Mouse (Mus musculus) midbrain, embryonic 10.5 days (tissue): ENCODE measurements around the gene Magi2. TPM values are rescaled to one million over a fixed set of nuclear protein-coding genes. Genes with fewer than 3 reads are reported as not detected.

Source experiments
- DNase-seq: peaks from one replicate; pipeline ENCODE4 v3.0.0-alpha.2; 2017; ENCODE audit warnings: low spot score
- H3K27ac ChIP-seq: fragments of 300-500 bp; sonication (generic); replicated peaks from 2 replicates; pipeline ENCODE4 v1.5.1; 2016; ENCODE audit warnings: mild to moderate bottlenecking
- H3K27me3 ChIP-seq: fragments of 300-500 bp; sonication (generic); 2 replicates; pipeline ENCODE4 v1.6.1; 2016; ENCODE audit warnings: low read depth, mild to moderate bottlenecking; ENCODE audit not compliant: poor library complexity, severe bottlenecking
- H3K36me3 ChIP-seq: fragments of 300-500 bp; sonication (generic); 2 replicates; pipeline ENCODE4 v1.6.1; 2016; ENCODE audit warnings: mild to moderate bottlenecking, moderate library complexity
- H3K4me1 ChIP-seq: fragments of 300-500 bp; sonication (generic); 2 replicates; pipeline ENCODE4 v1.6.1; 2016
- H3K4me3 ChIP-seq: fragments of 300-500 bp; sonication (generic); 2 replicates; pipeline ENCODE4 v1.5.1; 2016; ENCODE audit warnings: mild to moderate bottlenecking, moderate library complexity
- H3K9me3 ChIP-seq: fragments of 300-500 bp; sonication (generic); replicated peaks from 2 replicates; pipeline ENCODE4 v1.6.1; 2016; ENCODE audit warnings: mild to moderate bottlenecking
- WGBS: fragments of 180-500 bp; shearing (Covaris S2); methylation state at CpG from one replicate; pipeline ENCODE4 v1.1.7; 2016; 5-methylcytosine and 5-hydroxymethylcytosine counted together
- polyA plus RNA-seq: library from polyadenylated mRNA; unstranded; fragments of >200 nt; fragmentation: Nextera tagmentation; extraction: Ambion mirVana; gene quantifications from 2 replicates; pipeline ENCODE4 v1.2.1, GENCODE M21; 2016

Gene Magi2
- polyA plus RNA-seq, 1 experiment from 2014 or later = 3.8 TPM

GRCm38 (mm10) chr5:20537369-20538022, 1310.7 kb downstream of the Magi2 start:
- Histone ChIP-seq H3K27ac (no peak overlapping the region), H3K9me3 (no peaks in the 10 kb centered on the region), H3K27me3 (no peaks in the 10 kb centered on the region), H3K36me3 (no peaks in the 10 kb centered on the region), H3K4me1 (peaks cover 12% of the 10 kb centered on the region), H3K4me3 (no peak overlapping the region)
- WGBS = 73% methylated on average over 8 of the region's 8 CpGs
- DNase-seq = no peak

- 60% methylated on average over 5 of the region's 5 CpGs for WGBS
- Histone ChIP-seq H3K4me1 (peaks cover 10% of the 10 kb centered on the region), H3K27ac (no peak overlapping the region), H3K27me3 (no peaks in the 10 kb centered on the region), H3K36me3 (no peaks in the 10 kb centered on the region), H3K9me3 (no peaks in the 10 kb centered on the region), H3K4me3 (no peak overlapping the region)
- no peak for DNase-seq
Observed at GRCm38 (mm10) chr5:20544374-20544773, 1317.5 kb downstream of the Magi2 start.

DNA sequence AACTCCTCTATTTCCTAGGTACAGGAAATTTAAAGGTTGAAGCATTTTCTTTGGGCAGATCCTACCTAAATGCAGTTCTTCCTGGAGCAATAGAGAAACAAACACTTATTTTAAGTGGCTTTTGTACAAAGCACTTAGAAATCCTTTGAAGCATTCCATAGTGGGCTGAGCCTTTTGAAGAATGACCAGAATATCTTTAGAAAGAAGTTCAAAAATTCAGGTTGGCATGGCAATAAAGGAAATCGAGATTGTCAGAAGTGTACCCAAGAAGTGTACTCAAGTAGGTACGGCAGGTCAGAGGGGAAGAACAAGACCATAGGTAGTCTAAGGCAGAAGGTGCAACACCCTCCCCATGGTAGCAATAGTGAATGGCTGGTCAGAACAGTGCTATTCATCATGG, 1332.5 kb downstream of the Magi2 start:
- Histone ChIP-seq H3K4me1 (0 out of 2 replicates have a peak, but pooled peaks cover 5% of the 10 kb centered on the region), H3K9me3 (no peaks in the 10 kb centered on the region), H3K27me3 (no peaks in the 10 kb centered on the region), H3K36me3 (no peaks in the 10 kb centered on the region), H3K4me3 (no peak overlapping the region), H3K27ac (no peak overlapping the region)
- 76% methylated on average over 2 of the region's 2 CpGs for WGBS
- DNase-seq = no peak

DNA sequence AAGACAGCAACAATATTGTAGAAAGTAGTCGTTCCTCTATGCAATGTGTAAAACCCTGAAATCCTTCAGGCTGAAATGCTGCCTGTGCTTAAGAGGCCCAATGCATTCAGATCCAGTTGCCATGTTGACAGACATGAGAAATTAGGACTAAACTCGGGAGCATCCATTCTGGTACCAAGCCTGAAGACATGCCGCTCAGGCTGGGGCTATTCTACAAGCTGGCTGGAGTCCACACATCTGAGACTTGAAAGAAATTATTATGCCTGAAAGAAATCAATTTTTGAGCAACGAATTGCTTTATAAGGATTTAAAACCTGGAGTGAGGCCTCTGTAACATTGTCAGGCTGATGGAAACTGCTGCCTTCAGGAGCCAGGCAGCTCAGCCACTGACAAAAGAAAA, 1333.0 kb downstream of the Magi2 start:
- H3K4me3 ChIP-seq = no peak overlapping the region
- 0 out of 2 replicates have a peak, but pooled peaks cover 5% of the 10 kb centered on the region for H3K4me1 ChIP-seq
- H3K27me3 ChIP-seq = no peaks in the 10 kb centered on the region
- WGBS = 69% methylated on average over 4 of the region's 4 CpGs
- no peaks in the 10 kb centered on the region for H3K9me3 ChIP-seq
- no peaks in the 10 kb centered on the region for H3K36me3 ChIP-seq
- no peak overlapping the region for H3K27ac ChIP-seq
- DNase-seq = no peak

GRCm38 (mm10) chr5:20568421-20568820, 1341.6 kb downstream of the Magi2 start:
- 92% methylated on average over 6 of the region's 6 CpGs for WGBS
- Histone ChIP-seq H3K27ac (no peak overlapping the region), H3K4me3 (no peak overlapping the region), H3K27me3 (peaks cover 38% of the 10 kb centered on the region), H3K36me3 (no peaks in the 10 kb centered on the region), H3K9me3 (no peaks in the 10 kb centered on the region), H3K4me1 (peaks cover 9% of the 10 kb centered on the region)
- DNase-seq = no peak

GRCm38 (mm10) chr5:20568966-20569365, 1342.1 kb downstream of the Magi2 start:
- H3K27ac ChIP-seq = no peak overlapping the region
- H3K4me3 ChIP-seq = no peak overlapping the region
- H3K4me1 ChIP-seq = peaks cover 9% of the 10 kb centered on the region
- no peaks in the 10 kb centered on the region for H3K36me3 ChIP-seq
- DNase-seq = no peak
- H3K9me3 ChIP-seq = no peaks in the 10 kb centered on the region
- 99% methylated on average over 7 of the region's 7 CpGs for WGBS
- peaks cover 41% of the 10 kb centered on the region for H3K27me3 ChIP-seq

- Histone ChIP-seq H3K27ac (no peak overlapping the region), H3K36me3 (no peaks in the 10 kb centered on the region), H3K9me3 (no peaks in the 10 kb centered on the region), H3K4me1 (peaks cover 23% of the 10 kb centered on the region), H3K4me3 (no peak overlapping the region), H3K27me3 (peaks cover 28% of the 10 kb centered on the region)
- WGBS = 72% methylated on average over 2 of the region's 2 CpGs
- no peak for DNase-seq
Observed at GRCm38 (mm10) chr5:20574816-20575215, 1348.0 kb downstream of the Magi2 start.

GRCm38 (mm10) chr5:20575798-20576197, 1349.0 kb downstream of the Magi2 start:
- no peaks in the 10 kb centered on the region for H3K9me3 ChIP-seq
- H3K36me3 ChIP-seq = no peaks in the 10 kb centered on the region
- no peak overlapping the region for H3K27ac ChIP-seq
- DNase-seq = no peak
- no peak overlapping the region for H3K4me3 ChIP-seq
- WGBS = 22% methylated on average over 3 of the region's 3 CpGs
- H3K27me3 ChIP-seq = peaks cover 26% of the 10 kb centered on the region
- peaks cover 17% of the 10 kb centered on the region for H3K4me1 ChIP-seq

DNA sequence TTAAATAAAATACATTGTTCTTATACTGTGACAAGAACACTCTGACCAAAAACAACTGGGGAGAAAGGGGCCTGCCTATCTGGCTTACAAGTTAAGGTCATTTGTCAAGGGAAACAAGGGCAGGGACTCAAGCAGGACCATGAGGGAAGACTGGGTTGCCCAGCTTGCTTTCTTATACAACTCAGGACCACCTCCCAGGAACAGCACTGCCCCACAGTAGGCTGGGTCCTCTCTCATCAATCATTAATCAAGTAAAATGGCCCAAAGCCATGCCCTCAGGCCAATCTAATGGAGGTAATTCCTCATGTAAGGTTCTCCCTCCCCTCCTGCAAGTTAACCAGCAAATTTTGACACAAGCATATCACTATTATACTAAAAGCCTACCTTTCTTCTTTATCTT, 1349.4 kb downstream of the Magi2 start:
- H3K4me3 ChIP-seq = no peak overlapping the region
- no peaks in the 10 kb centered on the region for H3K36me3 ChIP-seq
- peaks cover 14% of the 10 kb centered on the region for H3K4me1 ChIP-seq
- H3K27ac ChIP-seq = no peak overlapping the region
- peaks cover 26% of the 10 kb centered on the region for H3K27me3 ChIP-seq
- DNase-seq = no peak
- no peaks in the 10 kb centered on the region for H3K9me3 ChIP-seq

- Histone ChIP-seq H3K9me3 (no peaks in the 10 kb centered on the region), H3K36me3 (no peaks in the 10 kb centered on the region), H3K27ac (no peak overlapping the region), H3K4me1 (peaks cover 14% of the 10 kb centered on the region), H3K4me3 (no peak overlapping the region), H3K27me3 (peaks cover 10% of the 10 kb centered on the region; the same call in 1 of the 2 replicates)
- no peak for DNase-seq
- 79% methylated on average over 3 of the region's 3 CpGs for WGBS
Observed at GRCm38 (mm10) chr5:20578666-20579065, 1351.8 kb downstream of the Magi2 start.

- WGBS = 94% methylated on average over 4 of the region's 4 CpGs
- no peak for DNase-seq
- Histone ChIP-seq H3K27me3 (peaks cover 4% of the 10 kb centered on the region; the same call in 1 of the 2 replicates), H3K36me3 (no peaks in the 10 kb centered on the region), H3K27ac (no peak overlapping the region), H3K9me3 (no peaks in the 10 kb centered on the region), H3K4me1 (peaks cover 11% of the 10 kb centered on the region), H3K4me3 (no peak overlapping the region)
Observed at GRCm38 (mm10) chr5:20580619-20581018, 1353.8 kb downstream of the Magi2 start.

- H3K36me3 ChIP-seq = no peaks in the 10 kb centered on the region
- 0 out of 2 replicates have a peak, but pooled peaks cover 4% of the 10 kb centered on the region for H3K27me3 ChIP-seq
- H3K27ac ChIP-seq = no peak overlapping the region
- H3K9me3 ChIP-seq = no peaks in the 10 kb centered on the region
- WGBS = 83% methylated on average over 10 of the region's 10 CpGs
- peaks cover 2% of the 10 kb centered on the region; the same call in 1 of the 2 replicates for H3K4me1 ChIP-seq
- DNase-seq = no peak
- H3K4me3 ChIP-seq = no peak overlapping the region
Observed at GRCm38 (mm10) chr5:20582995-20583435, 1356.2 kb downstream of the Magi2 start.

DNA sequence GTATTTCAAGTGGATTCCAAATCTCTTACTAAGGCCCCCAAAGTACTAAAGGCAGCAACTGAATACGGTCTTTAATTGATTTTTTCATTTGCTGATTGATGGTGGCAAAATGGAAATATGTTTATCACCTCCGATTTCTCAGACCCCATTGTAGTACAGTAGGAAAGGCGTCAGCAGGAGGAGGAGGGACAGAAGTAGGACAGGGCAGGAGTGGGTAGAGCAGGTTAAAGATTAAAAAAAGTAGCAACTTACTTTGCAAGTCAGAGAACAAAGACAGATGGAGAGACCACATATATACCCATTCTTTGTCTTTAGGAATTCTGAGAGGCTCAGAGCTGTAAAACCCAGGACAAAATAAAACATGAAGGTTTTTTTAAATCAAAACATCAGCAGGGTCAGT, 1356.8 kb downstream of the Magi2 start:
- H3K27ac ChIP-seq = no peak overlapping the region
- WGBS = 82% methylated on average over 3 of the region's 3 CpGs
- H3K4me1 ChIP-seq = peaks cover 2% of the 10 kb centered on the region; the same call in 1 of the 2 replicates
- no peaks in the 10 kb centered on the region for H3K9me3 ChIP-seq
- no peak for DNase-seq
- H3K27me3 ChIP-seq = 0 out of 2 replicates have a peak, but pooled peaks cover 3% of the 10 kb centered on the region
- H3K36me3 ChIP-seq = no peaks in the 10 kb centered on the region
- no peak overlapping the region for H3K4me3 ChIP-seq
